In the genomic region with DNA sequence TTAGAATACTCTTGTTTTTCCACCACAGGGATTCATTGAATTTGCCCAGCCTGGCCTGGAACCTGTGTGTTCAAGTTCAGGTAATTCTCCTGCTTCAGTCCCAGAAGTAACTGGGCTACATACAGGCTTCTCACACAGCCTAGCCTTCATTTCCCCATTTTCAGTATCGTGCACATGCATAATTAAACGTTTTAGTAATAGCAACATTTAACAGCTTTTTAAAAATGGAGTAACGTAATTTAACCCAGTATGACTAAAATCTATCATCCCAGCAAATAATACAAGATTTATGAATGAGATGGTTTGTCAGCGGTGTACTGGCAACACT, we compare ENCODE assay signal across 9 mouse cellular contexts. TPM values are rescaled to one million over a fixed set of nuclear protein-coding genes. Genes with fewer than 3 reads are reported as not detected.
DNase-seq lines count a peak whose midpoint lies in the region; ATAC-seq and TF ChIP-seq lines count a peak whose summit lies in the region.
"Had no signal": no experiment of that assay in that cellular context is flagged by ENCODE, and none has a peak within 500 bp of the region (broad histone marks: within the 10 kb centered on the region; RNA-seq: fewer than 3 reads in every experiment).

No protein-coding gene starts in this region.

- peak overlapping the region; percentile 97 for H3K27ac ChIP-seq in heart, embryonic 11.5 days (ENCODE audit: low read depth, low read length)

- intact Hi-C loops in heart, postnatal 36 days (cut with DNase I), result loop anchor here (2.0 to 10.0 kb wide), 3 partner anchors 152 to 386 kb away; a partner anchor contains a TSS

- WGBS in heart, embryonic 11.5 days (ENCODE audit: insufficient replicate concordance), result 35% methylated on average over 4 of the region's 4 CpGs

- no peaks in the 10 kb centered on the region for H3K9me3 ChIP-seq in heart, embryonic 11.5 days (replicated peaks; ENCODE audit: control insufficient read depth, low read length)
- no peaks in the 10 kb centered on the region for H3K9me3 ChIP-seq in E14TG2a.4 (ENCODE audit: low read length)

- no peaks in the 10 kb centered on the region for H3K36me3 ChIP-seq in heart, embryonic 11.5 days (ENCODE audit: control insufficient read depth, insufficient read depth, low read length)
- no peaks in the 10 kb centered on the region for H3K36me3 ChIP-seq in E14TG2a.4 (ENCODE audit: insufficient read depth, low read length)

- DNase-seq in heart, postnatal 36 days, result no peak
- no peak for DNase-seq in adrenal gland, postnatal 36 days
- DNase-seq in cerebellum, postnatal 25 days, result no peak

- peak overlapping the region; percentile 72 for H3K4me2 ChIP-seq in heart, embryonic 11.5 days

- H3K4me1 ChIP-seq in heart, embryonic 11.5 days (ENCODE audit: control insufficient read depth, insufficient read depth, low read length), result 0 out of 2 replicates have a peak, but pooled peaks cover 4% of the 10 kb centered on the region
- peaks cover 35% of the 10 kb centered on the region for H3K4me1 ChIP-seq in E14TG2a.4 (replicated peaks; ENCODE audit: low read depth, low read length)

- H3K27me3 ChIP-seq in heart, embryonic 11.5 days (ENCODE audit: control insufficient read depth, insufficient read depth, low read length), result no peaks in the 10 kb centered on the region
- H3K27me3 ChIP-seq in E14TG2a.4 (ENCODE audit: insufficient read depth, low read length), result 0 out of 2 replicates have a peak, but pooled peaks cover 7% of the 10 kb centered on the region

- peak overlapping the region; percentile 93 for H3K9ac ChIP-seq in heart, embryonic 11.5 days (ENCODE audit: low read depth, low read length)

- peak overlapping the region; percentile 97 for H3K4me3 ChIP-seq in heart, embryonic 11.5 days (ENCODE audit: low read depth, low read length)
- peak overlapping the region; percentile 90 for H3K4me3 ChIP-seq in E14TG2a.4 (replicated peaks; ENCODE audit: low read length)

- no peak for ATAC-seq in heart, embryonic 11.5 days (replicated peaks; ENCODE audit: insufficient number of reproducible peaks, low FRiP score, low TSS enrichment)
- ATAC-seq in granulocyte monocyte progenitor cell, adult 5-6 weeks (replicated peaks; ENCODE audit: poor library complexity, severe bottlenecking), result peak; percentile 28; the same call in 1 of the 2 replicates
- ATAC-seq in megakaryocyte, adult 5-6 weeks (ENCODE audit: poor library complexity, severe bottlenecking), result 0 out of 2 replicates have a peak, but pooled peaks have one; percentile 10
- ATAC-seq in cerebellum, adult (ENCODE audit: insufficient number of reproducible peaks, low FRiP score, low TSS enrichment), result no peak

- no peak for TF ChIP-seq CTCF in E14TG2a.4 (conservative IDR thresholded peaks at IDR 0.05; ENCODE audit: low read length)

RNA-seq across cellular contexts. Expression of a gene that starts 0.6 kb away (rescaled TPM):
- polyA plus RNA-seq in heart, embryonic 11.5 days (2014; fragmentation: Nextera tagmentation; extraction: Ambion mirVana), result 10.7 and 14.8 TPM in 2 replicates
- 10 to 100 TPM; 15.4 to 16.2 TPM for total RNA-seq in heart, postnatal 36 days (2021)
- total RNA-seq in granulocyte monocyte progenitor cell, adult 5-6 weeks (2014; fragmentation: Nextera tagmentation), result 34.4 and 35.8 TPM in 2 replicates
- 24.6 and 38.7 TPM in 2 replicates for total RNA-seq in granulocyte monocyte progenitor cell, adult 5-6 weeks (2017)
- 47.6 and 53.4 TPM in 2 replicates for total RNA-seq in megakaryocyte, adult 5-6 weeks (2015)
- total RNA-seq in megakaryocyte, adult 5-6 weeks (2017), result 28.9 and 32.8 TPM in 2 replicates
- 10 to 100 TPM; 40.2 to 46.3 TPM for total RNA-seq in adrenal gland, postnatal 36 days (2021)

RNA-seq across cellular contexts. Expression of a gene that starts 49.7 kb away (rescaled TPM):
- polyA plus RNA-seq in heart, embryonic 11.5 days (2014; fragmentation: Nextera tagmentation; extraction: Ambion mirVana), result not detected in 2 replicates
- not detected for total RNA-seq in heart, postnatal 36 days (2021)
- total RNA-seq in granulocyte monocyte progenitor cell, adult 5-6 weeks (2014; fragmentation: Nextera tagmentation), result not detected in 2 replicates
- total RNA-seq in granulocyte monocyte progenitor cell, adult 5-6 weeks (2017), result not detected in 2 replicates
- not detected in 2 replicates for total RNA-seq in megakaryocyte, adult 5-6 weeks (2015)
- not detected in 2 replicates for total RNA-seq in megakaryocyte, adult 5-6 weeks (2017)
- not detected for total RNA-seq in adrenal gland, postnatal 36 days (2021)
- total RNA-seq: gastrocnemius, adult 8-10 months had no signal

Comparison
In these comparisons a context has a peak if more than half of its experiments do, and no peak if none do; other contexts are left out.
1. ATAC-seq: peak in granulocyte monocyte progenitor cell, adult 5-6 weeks (single experiment) and megakaryocyte, adult 5-6 weeks (single experiment); none in heart, embryonic 11.5 days (single experiment) and cerebellum, adult (single experiment).